Mouse (Mus musculus) stomach, embryonic 16.5 days (tissue): ENCODE results near the gene Ppcs. TPM values are rescaled to one million over a fixed set of nuclear protein-coding genes. Genes with fewer than 3 reads are reported as not detected.

Source experiments
- ATAC-seq: fragments of 200-750 bp; cut with Nextera tagmentation; 2 replicates; pipeline ENCODE4 v1.8.0; 2017; ENCODE audit warnings: moderate number of reproducible peaks, moderate TSS enrichment; ENCODE audit not compliant: insufficient read depth, low FRiP score
- H3K27ac ChIP-seq: fragments of 300-500 bp; sonication (generic); 2 replicates; pipeline ENCODE4 v1.5.1; 2014; ENCODE audit warnings: low read length
- H3K27me3 ChIP-seq: fragments of 300-500 bp; sonication (generic); 2 replicates; pipeline ENCODE4 v1.6.1; 2014; ENCODE audit warnings: low read length, control low read depth, mixed read lengths; ENCODE audit not compliant: control insufficient read depth, insufficient read depth
- H3K36me3 ChIP-seq: fragments of 300-500 bp; sonication (generic); 2 replicates; pipeline ENCODE4 v1.6.1; 2014; ENCODE audit warnings: low read length; ENCODE audit not compliant: control insufficient read depth, insufficient read depth
- H3K4me1 ChIP-seq: fragments of 300-500 bp; sonication (generic); 2 replicates; pipeline ENCODE4 v1.6.1; 2014; ENCODE audit warnings: low read length, control low read depth, mixed read lengths; ENCODE audit not compliant: control insufficient read depth, insufficient read depth
- H3K4me2 ChIP-seq: fragments of 300-500 bp; sonication (generic); 2 replicates; pipeline ENCODE4 v1.6.1; 2014; ENCODE audit warnings: low read depth, low read length, mixed read lengths
- H3K4me3 ChIP-seq: fragments of 300-500 bp; sonication (generic); replicated peaks from 2 replicates; pipeline ENCODE4 v1.5.1; 2014; ENCODE audit warnings: mild to moderate bottlenecking, low read length
- H3K9ac ChIP-seq: fragments of 300-500 bp; sonication (generic); 2 replicates; pipeline ENCODE4 v1.6.1; 2014; ENCODE audit warnings: low read length
- H3K9me3 ChIP-seq: fragments of 300-500 bp; sonication (generic); replicated peaks from 2 replicates; pipeline ENCODE4 v1.6.1; 2016; ENCODE audit warnings: low read length, control low read depth; ENCODE audit not compliant: control insufficient read depth
- WGBS: fragments of 180-500 bp; shearing (Covaris S2); extraction: QIAGEN DNeasy Blood & Tissue Kit; methylation state at CpG from one replicate; pipeline ENCODE4 v1.1.7; 2014; 5-methylcytosine and 5-hydroxymethylcytosine counted together
- polyA plus RNA-seq: library from polyadenylated mRNA; unstranded; fragments of >200 nt; fragmentation: Nextera tagmentation; extraction: Ambion mirVana; gene quantifications from 2 replicates; pipeline ENCODE4 v1.2.1, GENCODE M21; 2015

Ppcs gene
- polyA plus RNA-seq, 1 experiment from 2014 or later: 32.5 TPM

DNA sequence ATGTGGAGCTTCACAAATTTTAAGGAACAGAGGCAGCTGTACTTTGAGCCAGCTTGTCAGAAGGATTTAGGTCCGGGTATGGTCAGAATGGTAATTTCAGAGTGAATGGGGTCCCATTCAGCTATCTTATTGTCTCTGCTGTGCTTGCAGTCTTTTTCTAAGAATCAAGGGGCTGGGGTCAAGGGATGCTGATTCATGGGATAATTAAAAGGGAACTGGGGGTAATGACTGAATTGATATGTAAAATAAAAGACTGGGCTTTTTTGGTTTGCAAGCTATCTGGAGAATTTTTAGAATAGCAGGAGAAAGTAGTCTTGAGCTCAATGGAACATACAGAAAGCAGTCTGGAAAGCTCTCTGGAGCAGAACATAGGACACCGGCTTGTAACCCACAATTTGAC lies 18.8 kb downstream of the Ppcs start:
- no peaks in the 10 kb centered on the region for H3K36me3 ChIP-seq
- no peaks in the 10 kb centered on the region for H3K4me1 ChIP-seq
- 82% methylated on average over 2 of the region's 2 CpGs for WGBS
- ATAC-seq: no peak
- H3K4me2 ChIP-seq: no peak overlapping the region
- peaks cover 8% of the 10 kb centered on the region; the same call in 1 of the 2 replicates for H3K9me3 ChIP-seq
- no peaks in the 10 kb centered on the region for H3K27me3 ChIP-seq
- H3K27ac ChIP-seq: no peak overlapping the region
- no peak overlapping the region for H3K4me3 ChIP-seq
- no peak overlapping the region for H3K9ac ChIP-seq

DNA sequence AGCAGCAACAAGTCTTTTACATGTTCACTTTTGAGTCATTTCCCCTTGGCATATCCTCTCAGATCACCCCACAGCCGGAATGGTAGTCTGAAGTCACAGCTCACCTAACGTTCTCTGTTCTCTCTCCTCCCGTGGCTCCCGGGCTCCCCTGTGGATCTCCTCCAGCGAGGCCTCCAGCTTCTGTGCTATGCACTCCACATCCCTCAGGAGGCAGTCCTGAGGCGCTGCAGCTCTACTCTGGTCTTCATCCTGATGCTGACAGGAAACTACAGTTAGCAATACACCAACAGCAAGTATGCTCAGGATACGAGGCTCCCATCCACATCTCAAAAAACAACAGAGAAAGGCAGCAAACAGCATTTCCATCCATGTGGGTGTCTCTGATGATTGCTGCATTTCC lies 21.3 kb downstream of the Ppcs start:
- 61% methylated on average over 7 of the region's 7 CpGs for WGBS
- Histone ChIP-seq H3K4me1 (no peaks in the 10 kb centered on the region), H3K27ac (no peak overlapping the region), H3K4me2 (no peak overlapping the region), H3K9me3 (peaks cover 8% of the 10 kb centered on the region; the same call in 1 of the 2 replicates), H3K4me3 (no peak overlapping the region), H3K36me3 (no peaks in the 10 kb centered on the region), H3K9ac (no peak overlapping the region), H3K27me3 (no peaks in the 10 kb centered on the region)
- ATAC-seq: no peak

- H3K27ac ChIP-seq: no peak overlapping the region
- H3K4me2 ChIP-seq: no peak overlapping the region
- 72% methylated on average over 7 of the region's 7 CpGs for WGBS
- ATAC-seq: no peak
- H3K9ac ChIP-seq: no peak overlapping the region
- no peaks in the 10 kb centered on the region for H3K27me3 ChIP-seq
- no peaks in the 10 kb centered on the region for H3K4me1 ChIP-seq
- H3K4me3 ChIP-seq: no peak overlapping the region
- no peaks in the 10 kb centered on the region for H3K36me3 ChIP-seq
- H3K9me3 ChIP-seq: peaks cover 8% of the 10 kb centered on the region; the same call in 1 of the 2 replicates
These were observed 23.5 kb downstream of the Ppcs start for GRCm38 (mm10) chr4:119398751-119399150.

DNA sequence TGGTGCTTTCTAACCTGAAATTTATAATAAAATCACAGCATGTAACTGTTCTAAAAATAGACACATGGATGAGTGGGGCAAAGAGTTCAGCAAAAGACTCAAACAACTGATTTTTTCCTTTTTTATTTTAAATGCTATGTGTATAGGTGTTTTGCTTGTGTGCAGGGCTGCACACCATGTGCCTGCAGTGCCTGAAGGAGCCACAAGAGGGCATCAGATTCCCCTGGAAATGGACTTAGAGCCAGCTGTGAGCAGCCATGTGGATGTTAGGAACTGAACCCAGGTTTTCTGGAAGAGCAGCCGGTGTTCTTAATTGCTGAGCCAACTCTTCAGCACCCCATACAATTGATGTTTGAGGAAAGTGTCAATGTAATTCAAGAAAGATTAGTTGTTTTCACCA lies 31.9 kb downstream of the Ppcs start:
- H3K9ac ChIP-seq: no peak overlapping the region
- WGBS: 97% methylated on average over 1 of the region's 1 CpGs
- ATAC-seq: no peak

DNA sequence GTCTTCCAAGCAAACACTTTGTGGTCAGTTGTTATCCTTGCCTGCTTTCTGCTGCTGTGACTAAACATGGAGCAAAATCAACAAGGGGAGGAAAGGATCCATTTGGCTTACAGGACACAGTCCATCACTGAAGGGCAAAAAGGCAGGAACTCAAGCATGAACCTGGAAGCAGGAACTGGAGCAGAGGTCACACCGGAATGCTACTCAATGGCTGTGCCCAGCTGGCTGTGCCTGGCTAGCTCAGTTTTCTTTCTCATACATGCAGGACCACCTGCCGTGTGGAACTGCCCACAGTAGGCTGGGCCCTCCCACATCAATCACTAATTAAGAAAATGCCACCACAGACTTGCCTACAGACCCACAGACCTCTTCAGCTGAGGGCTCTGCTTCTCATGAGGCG lies 33.0 kb downstream of the Ppcs start:
- WGBS: 74% methylated on average over 3 of the region's 3 CpGs
- H3K27ac ChIP-seq: no peak overlapping the region
- H3K27me3 ChIP-seq: no peaks in the 10 kb centered on the region
- no peak overlapping the region for H3K4me3 ChIP-seq
- H3K36me3 ChIP-seq: no peaks in the 10 kb centered on the region
- no peak for ATAC-seq
- no peak overlapping the region for H3K4me2 ChIP-seq
- no peaks in the 10 kb centered on the region for H3K9me3 ChIP-seq
- H3K9ac ChIP-seq: no peak overlapping the region
- H3K4me1 ChIP-seq: no peaks in the 10 kb centered on the region

More for the DNA sequence above, 31.9 kb downstream of the Ppcs start:
- Histone ChIP-seq H3K27me3 (no peaks in the 10 kb centered on the region), H3K4me2 (no peak overlapping the region), H3K4me1 (no peaks in the 10 kb centered on the region), H3K9me3 (no peaks in the 10 kb centered on the region), H3K27ac (no peak overlapping the region), H3K4me3 (no peak overlapping the region), H3K36me3 (no peaks in the 10 kb centered on the region)

- WGBS: 69% methylated on average over 7 of the region's 7 CpGs
- no peak for ATAC-seq
- Histone ChIP-seq H3K4me1 (0 out of 2 replicates have a peak, but pooled peaks cover 3% of the 10 kb centered on the region), H3K27me3 (no peaks in the 10 kb centered on the region), H3K27ac (no peak overlapping the region), H3K4me3 (no peak overlapping the region), H3K4me2 (no peak overlapping the region), H3K36me3 (no peaks in the 10 kb centered on the region), H3K9ac (no peak overlapping the region), H3K9me3 (no peaks in the 10 kb centered on the region)
These were observed 40.6 kb downstream of the Ppcs start for GRCm38 (mm10) chr4:119381471-119382190.

DNA sequence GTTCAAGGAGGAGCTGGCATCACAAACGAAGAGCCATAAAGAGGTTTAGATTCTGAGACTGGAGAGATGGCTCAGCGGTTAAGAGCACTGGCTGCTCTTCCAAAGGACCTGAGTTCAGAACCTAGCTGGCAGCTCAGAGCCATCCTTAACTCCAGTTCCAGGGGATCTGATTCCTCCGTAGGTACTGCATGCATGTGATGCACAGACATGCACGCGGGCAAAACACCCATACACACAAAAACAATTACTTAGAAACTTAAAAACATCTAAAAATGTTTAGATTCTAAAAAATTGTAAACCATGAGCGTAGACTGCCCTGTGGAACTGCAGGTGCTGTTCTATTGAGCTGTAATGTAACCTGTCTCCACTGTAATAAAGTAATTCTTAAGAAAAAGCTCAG lies 52.8 kb downstream of the Ppcs start:
- Histone ChIP-seq H3K27me3 (no peaks in the 10 kb centered on the region), H3K4me2 (no peak overlapping the region), H3K27ac (no peak overlapping the region), H3K9ac (no peak overlapping the region), H3K9me3 (no peaks in the 10 kb centered on the region), H3K36me3 (no peaks in the 10 kb centered on the region), H3K4me1 (no peaks in the 10 kb centered on the region), H3K4me3 (no peak overlapping the region)
- no peak for ATAC-seq
- 88% methylated on average over 6 of the region's 6 CpGs for WGBS

Other genes with a start within 250 kb of the Ppcs start
- gene Zfp691, start 248.2 kb downstream of the Ppcs start, polyA plus RNA-seq: 4.9 and 5.5 TPM in 2 replicates
- gene Ermap, start 232.4 kb downstream of the Ppcs start, polyA plus RNA-seq: 13.3 and 17.0 TPM in 2 replicates
- gene Svbp, start 227.1 kb downstream of the Ppcs start, polyA plus RNA-seq: 109 and 128 TPM in 2 replicates
- 0.10 TPM in 1 of 2 replicates, not detected in the other for gene Tmem269, start 204.2 kb downstream of the Ppcs start, polyA plus RNA-seq
- 25.4 and 25.7 TPM in 2 replicates for gene AU022252, start 189.7 kb downstream of the Ppcs start, polyA plus RNA-seq
- gene P3h1, start 189.5 kb downstream of the Ppcs start, polyA plus RNA-seq: 31.3 and 34.0 TPM in 2 replicates
- 0.10 and 0.27 TPM in 2 replicates for gene Cldn19, start 167.0 kb downstream of the Ppcs start, polyA plus RNA-seq
- 279 and 346 TPM in 2 replicates for gene Ybx1, start 127.8 kb downstream of the Ppcs start, polyA plus RNA-seq
- gene Ppih, start 101.9 kb downstream of the Ppcs start, polyA plus RNA-seq: 62.8 and 70.6 TPM in 2 replicates
- gene Ccdc30, start 6.9 kb downstream of the Ppcs start, polyA plus RNA-seq: 4.7 and 6.7 TPM in 2 replicates
- 0.21 and 0.70 TPM in 2 replicates for gene Zmynd12, start 394 bp upstream of the Ppcs start, polyA plus RNA-seq
- gene Rimkla, start 70.2 kb upstream of the Ppcs start, polyA plus RNA-seq: 0.67 and 0.77 TPM in 2 replicates
- gene Foxj3, start 114.6 kb upstream of the Ppcs start, polyA plus RNA-seq: 18.1 and 18.9 TPM in 2 replicates
- 2.8 and 3.2 TPM in 2 replicates for gene Frg2f1, start 117.1 kb upstream of the Ppcs start, polyA plus RNA-seq
- 8.6 and 10.7 TPM in 2 replicates for gene Guca2a, start 215.3 kb upstream of the Ppcs start, polyA plus RNA-seq
- gene Guca2b, start 236.5 kb upstream of the Ppcs start, polyA plus RNA-seq: 4.3 and 6.9 TPM in 2 replicates